Mouse (Mus musculus) forebrain, embryonic 11.5 days (tissue): ENCODE measurements at regions not wholly inside any gene's neighbourhood (a gene's known extent, or its start where the extent isn't known, plus 50 kb on each side); places are given as distances from the start of the nearest gene placed in this dataset.

Experiments
- ATAC-seq: fragments of 200-750 bp; cut with Nextera tagmentation; replicated peaks from 2 replicates; pipeline ENCODE4 v1.8.0; 2017; ENCODE audit warnings: moderate TSS enrichment; ENCODE audit not compliant: low FRiP score
- DNase-seq: peaks from one replicate; pipeline ENCODE4 v3.0.0-alpha.2; 2017; ENCODE audit warnings: low spot score
- H3K27ac ChIP-seq: fragments of 300-500 bp; sonication (generic); 2 replicates; pipeline ENCODE4 v1.5.1; 2014; ENCODE audit warnings: low read depth, low read length
- H3K27me3 ChIP-seq: fragments of 300-500 bp; sonication (generic); 2 replicates; pipeline ENCODE4 v1.6.1; 2014; ENCODE audit warnings: mild to moderate bottlenecking, low read length, mixed read lengths; ENCODE audit not compliant: control insufficient read depth, insufficient read depth
- H3K36me3 ChIP-seq: fragments of 300-500 bp; sonication (generic); 2 replicates; pipeline ENCODE4 v1.6.1; 2014; ENCODE audit warnings: mild to moderate bottlenecking, low read length, moderate library complexity, mixed read lengths; ENCODE audit not compliant: control insufficient read depth, insufficient read depth
- H3K4me1 ChIP-seq: fragments of 300-500 bp; sonication (generic); replicated peaks from 2 replicates; pipeline ENCODE4 v1.6.1; 2014; ENCODE audit warnings: low read length, mixed read lengths; ENCODE audit not compliant: control insufficient read depth, insufficient read depth
- H3K4me2 ChIP-seq: fragments of 300-500 bp; sonication (generic); 2 replicates; pipeline ENCODE4 v1.6.1; 2014; ENCODE audit warnings: low read depth, mild to moderate bottlenecking, low read length, moderate library complexity, mixed read lengths; ENCODE audit not compliant: severe bottlenecking
- H3K4me3 ChIP-seq: fragments of 300-500 bp; sonication (generic); 2 replicates; pipeline ENCODE4 v1.5.1; 2014; ENCODE audit warnings: low read depth, low read length
- H3K9ac ChIP-seq: fragments of 300-500 bp; sonication (generic); 2 replicates; pipeline ENCODE4 v1.6.1; 2014; ENCODE audit warnings: low read length
- H3K9me3 ChIP-seq: fragments of 300-500 bp; sonication (generic); 2 replicates; pipeline ENCODE4 v1.6.1; 2016; ENCODE audit warnings: low read length, mixed read lengths; ENCODE audit not compliant: control insufficient read depth
- WGBS: fragments of 180-500 bp; shearing (Covaris S2); extraction: QIAGEN DNeasy Blood & Tissue Kit; methylation state at CpG from one replicate; pipeline ENCODE4 v1.1.7; 2014; 5-methylcytosine and 5-hydroxymethylcytosine counted together

- H3K9me3 ChIP-seq: no peaks in the 10 kb centered on the region
- H3K36me3 ChIP-seq: no peaks in the 10 kb centered on the region
- no peak overlapping the region for H3K4me3 ChIP-seq
- ATAC-seq (no peak), DNase-seq (no peak)
- no peak overlapping the region for H3K9ac ChIP-seq
- no peaks in the 10 kb centered on the region for H3K4me1 ChIP-seq
- no peaks in the 10 kb centered on the region for H3K27me3 ChIP-seq
- no peak overlapping the region for H3K27ac ChIP-seq
- H3K4me2 ChIP-seq: no peak overlapping the region
- 67% methylated on average over 2 of the region's 2 CpGs for WGBS
These were observed 71.1 kb upstream of the Lgalsl start for GRCm38 (mm10) chr11:20902001-20902400.

GRCm38 (mm10) chr11:20902910-20903309 is 72.1 kb upstream of the Lgalsl start:
- ATAC-seq (no peak), DNase-seq (no peak)
- Histone ChIP-seq H3K27me3 (no peaks in the 10 kb centered on the region), H3K36me3 (no peaks in the 10 kb centered on the region), H3K4me3 (no peak overlapping the region), H3K4me1 (no peaks in the 10 kb centered on the region), H3K9me3 (no peaks in the 10 kb centered on the region), H3K4me2 (no peak overlapping the region), H3K27ac (no peak overlapping the region), H3K9ac (no peak overlapping the region)
- WGBS: 70% methylated on average over 8 of the region's 8 CpGs

- no peaks in the 10 kb centered on the region for H3K9me3 ChIP-seq
- H3K27ac ChIP-seq: no peak overlapping the region
- 73% methylated on average over 3 of the region's 3 CpGs for WGBS
- H3K9ac ChIP-seq: no peak overlapping the region; the same call in 1 of the 2 replicates
- no peak overlapping the region for H3K4me2 ChIP-seq
- ATAC-seq (no peak), DNase-seq (no peak)
- H3K4me1 ChIP-seq: no peaks in the 10 kb centered on the region
- H3K4me3 ChIP-seq: no peak overlapping the region
- no peaks in the 10 kb centered on the region for H3K36me3 ChIP-seq
- no peaks in the 10 kb centered on the region for H3K27me3 ChIP-seq
These were observed 77.1 kb upstream of the Lgalsl start for GRCm38 (mm10) chr11:20907996-20908395.

GRCm38 (mm10) chr11:20908471-20908870 is 77.6 kb upstream of the Lgalsl start:
- no peak overlapping the region for H3K4me3 ChIP-seq
- H3K9me3 ChIP-seq: no peaks in the 10 kb centered on the region
- no peak for ATAC-seq
- no peaks in the 10 kb centered on the region for H3K36me3 ChIP-seq
- WGBS: 83% methylated on average over 4 of the region's 4 CpGs
- H3K4me1 ChIP-seq: no peaks in the 10 kb centered on the region
- H3K27me3 ChIP-seq: no peaks in the 10 kb centered on the region
- H3K27ac ChIP-seq: no peak overlapping the region
- DNase-seq: no peak
- H3K4me2 ChIP-seq: no peak overlapping the region
- H3K9ac ChIP-seq: no peak overlapping the region

- ATAC-seq: no peak
- Histone ChIP-seq H3K27ac (no peak overlapping the region), H3K27me3 (no peaks in the 10 kb centered on the region), H3K9me3 (no peaks in the 10 kb centered on the region), H3K9ac (no peak overlapping the region), H3K4me1 (peaks cover 2% of the 10 kb centered on the region; the same call in 1 of the 2 replicates), H3K4me3 (no peak overlapping the region), H3K4me2 (no peak overlapping the region), H3K36me3 (no peaks in the 10 kb centered on the region)
- DNase-seq: no peak
- 84% methylated on average over 2 of the region's 2 CpGs for WGBS
These were observed 82.2 kb upstream of the Lgalsl start for GRCm38 (mm10) chr11:20913042-20913441.

- H3K4me1 ChIP-seq: peaks cover 2% of the 10 kb centered on the region; the same call in 1 of the 2 replicates
- H3K9ac ChIP-seq: no peak overlapping the region
- 28% methylated on average over 8 of the region's 8 CpGs for WGBS
- no peak overlapping the region for H3K4me2 ChIP-seq
- H3K27ac ChIP-seq: no peak overlapping the region
- H3K9me3 ChIP-seq: no peaks in the 10 kb centered on the region
- H3K4me3 ChIP-seq: no peak overlapping the region
- DNase-seq (peak; percentile 89), ATAC-seq (peak; percentile 64)
- H3K36me3 ChIP-seq: no peaks in the 10 kb centered on the region
- no peaks in the 10 kb centered on the region for H3K27me3 ChIP-seq
These were observed 82.9 kb upstream of the Lgalsl start for GRCm38 (mm10) chr11:20913598-20914296.

- H3K9me3 ChIP-seq: no peaks in the 10 kb centered on the region
- no peak overlapping the region for H3K9ac ChIP-seq
- WGBS: 81% methylated on average over 12 of the region's 12 CpGs
- H3K4me2 ChIP-seq: no peak overlapping the region
- H3K27ac ChIP-seq: no peak overlapping the region
- ATAC-seq (no peak), DNase-seq (no peak)
- no peaks in the 10 kb centered on the region for H3K36me3 ChIP-seq
- no peaks in the 10 kb centered on the region for H3K27me3 ChIP-seq
- peaks cover 2% of the 10 kb centered on the region; the same call in 1 of the 2 replicates for H3K4me1 ChIP-seq
- no peak overlapping the region for H3K4me3 ChIP-seq
These were observed 83.6 kb upstream of the Lgalsl start for GRCm38 (mm10) chr11:20914297-20914997.

GRCm38 (mm10) chr11:20915182-20915602 is 84.3 kb upstream of the Lgalsl start:
- Histone ChIP-seq H3K4me1 (peaks cover 2% of the 10 kb centered on the region; the same call in 1 of the 2 replicates), H3K4me2 (no peak overlapping the region), H3K9ac (no peak overlapping the region), H3K36me3 (no peaks in the 10 kb centered on the region), H3K4me3 (no peak overlapping the region), H3K9me3 (no peaks in the 10 kb centered on the region), H3K27me3 (no peaks in the 10 kb centered on the region), H3K27ac (no peak overlapping the region)
- peak; percentile 59 for DNase-seq
- ATAC-seq: 0 out of 2 replicates have a peak, but pooled peaks have one; percentile 25
- 45% methylated on average over 8 of the region's 8 CpGs for WGBS
